Mouse (Mus musculus) embryonic facial prominence, embryonic 13.5 days (tissue): Measurements from ENCODE around the gene Tfpi2. TPM values are rescaled to one million over a fixed set of nuclear protein-coding genes. Genes with fewer than 3 reads are reported as not detected.

Source experiments
- ATAC-seq: fragments of 200-750 bp; cut with Nextera tagmentation; 2 replicates; pipeline ENCODE4 v1.8.0; 2017; ENCODE audit warnings: low read depth; ENCODE audit not compliant: insufficient number of reproducible peaks, insufficient read depth, low FRiP score, low TSS enrichment
- H3K27ac ChIP-seq: fragments of 300-500 bp; sonication (generic); 2 replicates; pipeline ENCODE4 v1.5.1; 2015; ENCODE audit warnings: moderate library complexity, mild to moderate bottlenecking, inconsistent platforms
- H3K27me3 ChIP-seq: fragments of 300-500 bp; sonication (generic); 2 replicates; pipeline ENCODE4 v1.6.1; 2015; ENCODE audit warnings: mild to moderate bottlenecking, inconsistent platforms
- H3K36me3 ChIP-seq: fragments of 300-500 bp; sonication (generic); 2 replicates; pipeline ENCODE4 v1.6.1; 2015; ENCODE audit warnings: mild to moderate bottlenecking, inconsistent platforms
- H3K4me1 ChIP-seq: fragments of 300-500 bp; sonication (generic); 2 replicates; pipeline ENCODE4 v1.6.1; 2015; ENCODE audit warnings: inconsistent platforms
- H3K4me2 ChIP-seq: fragments of 300-500 bp; sonication (generic); 2 replicates; pipeline ENCODE4 v1.6.1; 2015; ENCODE audit warnings: moderate library complexity, mild to moderate bottlenecking, inconsistent platforms
- H3K4me3 ChIP-seq: fragments of 300-500 bp; sonication (generic); 2 replicates; pipeline ENCODE4 v1.5.1; 2015; ENCODE audit warnings: mild to moderate bottlenecking, inconsistent platforms
- H3K9ac ChIP-seq: fragments of 300-500 bp; sonication (generic); 2 replicates; pipeline ENCODE4 v1.6.1; 2015; ENCODE audit warnings: mild to moderate bottlenecking, inconsistent platforms
- H3K9me3 ChIP-seq: fragments of 300-500 bp; sonication (generic); 2 replicates; pipeline ENCODE4 v1.6.1; 2016; ENCODE audit warnings: inconsistent platforms
- WGBS: fragments of 180-500 bp; shearing (Covaris S2); methylation state at CpG from one replicate; pipeline ENCODE4 v1.1.7; 2015; ENCODE audit warnings: mixed read lengths; 5-methylcytosine and 5-hydroxymethylcytosine counted together
- polyA plus RNA-seq: library from polyadenylated mRNA; unstranded; fragments of >200 nt; fragmentation: Nextera tagmentation; extraction: Ambion mirVana; gene quantifications from 2 replicates; pipeline ENCODE4 v1.2.1, GENCODE M21; 2015

Tfpi2 gene
- polyA plus RNA-seq, 1 experiment from 2014 or later = 1.5 TPM

GRCm38 (mm10) chr6:3993492-3993891, 4.8 kb upstream of the Tfpi2 start, which contains the start of gene Gngt1:
Gene Gngt1 (plus strand): TSS chr6:3993792.
- Histone ChIP-seq H3K4me1 (no peaks in the 10 kb centered on the region), H3K9me3 (no peaks in the 10 kb centered on the region)
- WGBS = 82% methylated on average over 6 of the region's 6 CpGs

GRCm38 (mm10) chr6:3982661-3983284, 5.9 kb downstream of the Tfpi2 start:
- no peaks in the 10 kb centered on the region for H3K36me3 ChIP-seq
- H3K4me2 ChIP-seq = no peak overlapping the region
- H3K27ac ChIP-seq = no peak overlapping the region
- H3K27me3 ChIP-seq = no peaks in the 10 kb centered on the region
- ATAC-seq = no peak
- 75% methylated on average over 5 of the region's 5 CpGs for WGBS
- H3K9ac ChIP-seq = no peak overlapping the region
- no peaks in the 10 kb centered on the region for H3K9me3 ChIP-seq
- H3K4me3 ChIP-seq = no peak overlapping the region
- no peaks in the 10 kb centered on the region for H3K4me1 ChIP-seq

More at GRCm38 (mm10) chr6:3993492-3993891, 4.8 kb upstream of the Tfpi2 start, which contains the start of gene Gngt1:
- Histone ChIP-seq H3K27ac (no peak within 1 kb of the TSS), H3K36me3 (no peaks in the 10 kb centered on the region), H3K4me3 (no peak within 1 kb of the TSS), H3K9ac (no peak within 1 kb of the TSS), H3K27me3 (no peaks in the 10 kb centered on the region), H3K4me2 (no peak within 1 kb of the TSS)
- no peak for ATAC-seq

DNA sequence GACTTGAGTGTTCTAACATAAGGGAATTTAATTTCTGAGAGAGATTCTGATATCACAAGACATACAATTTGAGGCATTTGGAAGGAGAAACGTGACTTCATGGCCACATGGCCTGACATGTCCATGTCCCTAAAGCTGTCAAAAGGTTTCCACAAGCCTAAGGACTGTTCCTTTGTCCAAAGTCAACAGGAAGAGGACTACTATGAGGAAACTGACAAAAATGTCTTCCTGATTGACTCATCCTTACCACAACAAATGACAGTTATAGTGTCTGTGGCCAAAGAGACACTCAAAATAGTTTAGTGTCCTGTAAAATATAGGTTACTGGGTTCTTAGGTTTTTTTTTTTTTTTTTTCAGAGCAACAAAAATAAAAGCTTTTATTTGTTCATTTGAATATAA, 15.0 kb downstream of the Tfpi2 start:
- Histone ChIP-seq H3K4me3 (no peak overlapping the region), H3K9ac (no peak overlapping the region), H3K27ac (no peak overlapping the region), H3K27me3 (peaks cover 3% of the 10 kb centered on the region; the same call in 1 of the 2 replicates), H3K4me1 (no peaks in the 10 kb centered on the region), H3K4me2 (no peak overlapping the region), H3K36me3 (no peaks in the 10 kb centered on the region), H3K9me3 (no peaks in the 10 kb centered on the region)
- 87% methylated on average over 1 of the region's 1 CpGs for WGBS
- no peak for ATAC-seq

GRCm38 (mm10) chr6:3967676-3968626, 20.8 kb downstream of the Tfpi2 start:
- H3K36me3 ChIP-seq = no peaks in the 10 kb centered on the region
- peak overlapping the region; percentile 25 for H3K4me3 ChIP-seq
- WGBS = 26% methylated on average over 31 of the region's 31 CpGs
- no peak for ATAC-seq
- H3K4me1 ChIP-seq = peaks cover 6% of the 10 kb centered on the region; the same call in 1 of the 2 replicates
- no peak overlapping the region for H3K9ac ChIP-seq
- peak overlapping the region; percentile 54 for H3K4me2 ChIP-seq
- H3K27ac ChIP-seq = no peak overlapping the region
- peaks cover 14% of the 10 kb centered on the region for H3K27me3 ChIP-seq
- H3K9me3 ChIP-seq = no peaks in the 10 kb centered on the region

- Histone ChIP-seq H3K4me3 (no peak overlapping the region), H3K4me1 (no peaks in the 10 kb centered on the region), H3K27ac (no peak overlapping the region), H3K27me3 (no peaks in the 10 kb centered on the region), H3K9me3 (no peaks in the 10 kb centered on the region), H3K36me3 (no peaks in the 10 kb centered on the region), H3K4me2 (no peak overlapping the region), H3K9ac (no peak overlapping the region)
- WGBS = 40% methylated on average over 4 of the region's 4 CpGs
- ATAC-seq = no peak
Observed at GRCm38 (mm10) chr6:3954969-3955368, 33.8 kb downstream of the Tfpi2 start.

GRCm38 (mm10) chr6:3936140-3936714, 52.5 kb downstream of the Tfpi2 start:
- Histone ChIP-seq H3K4me1 (no peaks in the 10 kb centered on the region), H3K27ac (no peak overlapping the region), H3K4me2 (no peak overlapping the region), H3K36me3 (no peaks in the 10 kb centered on the region), H3K27me3 (no peaks in the 10 kb centered on the region), H3K4me3 (no peak overlapping the region), H3K9ac (no peak overlapping the region), H3K9me3 (no peaks in the 10 kb centered on the region)
- 59% methylated on average over 1 of the region's 1 CpGs for WGBS
- ATAC-seq = no peak

GRCm38 (mm10) chr6:3935606-3936005, 53.1 kb downstream of the Tfpi2 start:
- Histone ChIP-seq H3K4me1 (no peaks in the 10 kb centered on the region), H3K9ac (no peak overlapping the region), H3K9me3 (no peaks in the 10 kb centered on the region), H3K36me3 (no peaks in the 10 kb centered on the region), H3K27ac (no peak overlapping the region), H3K27me3 (no peaks in the 10 kb centered on the region), H3K4me3 (no peak overlapping the region), H3K4me2 (no peak overlapping the region)
- WGBS = 58% methylated on average over 2 of the region's 2 CpGs
- no peak for ATAC-seq

GRCm38 (mm10) chr6:3935048-3935447, 53.7 kb downstream of the Tfpi2 start:
- Histone ChIP-seq H3K27me3 (no peaks in the 10 kb centered on the region), H3K27ac (no peak overlapping the region), H3K4me2 (no peak overlapping the region), H3K4me3 (no peak overlapping the region), H3K4me1 (no peaks in the 10 kb centered on the region), H3K9me3 (no peaks in the 10 kb centered on the region), H3K9ac (no peak overlapping the region), H3K36me3 (no peaks in the 10 kb centered on the region)
- no peak for ATAC-seq
- WGBS = 37% methylated on average over 2 of the region's 2 CpGs

DNA sequence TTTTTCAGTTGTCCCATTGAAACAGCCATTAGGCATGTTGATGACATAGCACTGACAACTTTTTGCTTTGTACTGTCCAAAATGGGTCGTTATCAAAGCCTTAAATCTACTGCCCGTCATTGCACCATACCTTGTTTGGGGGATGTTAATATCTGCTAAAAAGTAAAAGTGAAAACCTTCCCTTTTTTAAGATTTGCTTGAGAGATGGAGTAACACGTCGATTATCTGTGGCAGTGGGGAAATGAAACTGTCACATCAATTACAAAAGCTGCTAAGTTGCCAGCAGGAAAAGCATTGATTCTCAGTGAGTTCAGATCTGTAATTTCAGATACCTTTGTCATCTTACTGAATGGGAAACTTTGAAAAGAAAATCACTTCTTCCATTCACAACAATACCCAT, 62.6 kb downstream of the Tfpi2 start:
- WGBS = 70% methylated on average over 4 of the region's 4 CpGs
- H3K27ac ChIP-seq = no peak overlapping the region
- no peak for ATAC-seq

GRCm38 (mm10) chr6:3922870-3923269, 65.8 kb downstream of the Tfpi2 start:
- Histone ChIP-seq H3K27ac (no peak overlapping the region), H3K4me1 (no peaks in the 10 kb centered on the region), H3K36me3 (no peaks in the 10 kb centered on the region), H3K4me2 (no peak overlapping the region), H3K9ac (no peak overlapping the region), H3K4me3 (no peak overlapping the region), H3K27me3 (no peaks in the 10 kb centered on the region), H3K9me3 (no peaks in the 10 kb centered on the region)
- no peak for ATAC-seq
- 64% methylated on average over 4 of the region's 4 CpGs for WGBS

More for the DNA sequence above, 62.6 kb downstream of the Tfpi2 start:
- Histone ChIP-seq H3K4me1 (no peaks in the 10 kb centered on the region), H3K4me2 (no peak overlapping the region), H3K36me3 (no peaks in the 10 kb centered on the region), H3K4me3 (no peak overlapping the region), H3K9ac (no peak overlapping the region), H3K27me3 (no peaks in the 10 kb centered on the region), H3K9me3 (no peaks in the 10 kb centered on the region)

DNA sequence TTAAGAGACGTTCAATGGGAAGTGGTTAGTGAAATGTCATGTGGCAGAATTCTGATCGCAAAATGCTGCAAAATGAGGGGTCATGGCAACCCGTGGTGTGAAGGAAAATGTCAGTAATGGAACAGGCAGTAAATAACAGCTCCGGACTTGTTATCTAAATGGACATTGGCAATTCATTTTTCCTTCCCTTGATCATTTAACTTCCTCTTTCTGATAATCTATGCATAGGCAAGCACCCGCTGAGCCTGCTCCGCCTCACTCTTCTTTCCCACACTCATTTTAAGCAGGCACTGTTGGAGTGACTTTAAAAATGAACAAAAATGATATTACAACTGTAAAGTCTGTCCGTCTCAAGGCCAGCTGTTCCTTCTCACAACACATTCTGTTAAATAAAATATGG, 72.7 kb downstream of the Tfpi2 start:
- 81% methylated on average over 7 of the region's 7 CpGs for WGBS
- H3K4me3 ChIP-seq = no peak overlapping the region
- H3K4me2 ChIP-seq = no peak overlapping the region
- no peak overlapping the region for H3K27ac ChIP-seq
- H3K9ac ChIP-seq = no peak overlapping the region
- ATAC-seq = no peak
- no peaks in the 10 kb centered on the region for H3K9me3 ChIP-seq
- H3K4me1 ChIP-seq = no peaks in the 10 kb centered on the region
- no peaks in the 10 kb centered on the region for H3K27me3 ChIP-seq
- H3K36me3 ChIP-seq = no peaks in the 10 kb centered on the region
